In genomic region chr12:10874589-10875554, GRCm38 (mm10) we compare ENCODE assay signal across 15 mouse cellular contexts.
DNase-seq lines count a peak whose midpoint lies in the region; ATAC-seq and TF ChIP-seq lines count a peak whose summit lies in the region.
"Had no signal": no experiment of that assay in that cellular context is flagged by ENCODE, and none has a peak within 500 bp of the region (broad histone marks: within the 10 kb centered on the region; RNA-seq: fewer than 3 reads in every experiment).

No protein-coding gene starts in this region.

- intact Hi-C loops in heart, adult 2 months (cut with DNase I): no loop called here

- 0 out of 2 replicates have a peak, but pooled peaks cover 2% of the 10 kb centered on the region for H3K4me1 ChIP-seq in midbrain, embryonic 11.5 days (ENCODE audit: control insufficient read depth, insufficient read depth, low read length)
- H3K4me1 ChIP-seq in midbrain, embryonic 10.5 days: peaks cover 6% of the 10 kb centered on the region; the same call in 1 of the 2 replicates
- H3K4me1 ChIP-seq in forebrain, embryonic 10.5 days: peaks cover 22% of the 10 kb centered on the region
- peaks cover 10% of the 10 kb centered on the region; the same call in 1 of the 2 replicates for H3K4me1 ChIP-seq in hindbrain, embryonic 13.5 days (replicated peaks)
- peaks cover 9% of the 10 kb centered on the region; the same call in 1 of the 2 replicates for H3K4me1 ChIP-seq in midbrain, embryonic 16.5 days (ENCODE audit: control insufficient read depth, insufficient read depth, low read length)
- H3K4me1 ChIP-seq in heart, adult 2 months (ENCODE audit: control insufficient read depth, insufficient read depth, low read length): no peaks in the 10 kb centered on the region
- H3K4me1 ChIP-seq: embryonic facial prominence, embryonic 15.5 days; heart, embryonic 13.5 days; lung, embryonic 15.5 days had no signal

- no peak overlapping the region for H3K4me2 ChIP-seq in midbrain, embryonic 11.5 days
- no peak overlapping the region for H3K4me2 ChIP-seq in hindbrain, embryonic 13.5 days
- H3K4me2 ChIP-seq in midbrain, embryonic 16.5 days (ENCODE audit: low read length): no peak overlapping the region
- H3K4me2 ChIP-seq: embryonic facial prominence, embryonic 15.5 days; heart, embryonic 13.5 days; lung, embryonic 15.5 days had no signal

- TF ChIP-seq EP300 in heart, adult 2 months (IDR thresholded peaks at IDR 0.05; ENCODE audit: insufficient read depth, low read depth, low read length): no peak

- H3K4me3 ChIP-seq in midbrain, embryonic 11.5 days (ENCODE audit: low read depth, low read length): no peak overlapping the region
- H3K4me3 ChIP-seq in midbrain, embryonic 10.5 days: no peak overlapping the region
- no peak overlapping the region for H3K4me3 ChIP-seq in forebrain, embryonic 10.5 days
- H3K4me3 ChIP-seq in hindbrain, embryonic 13.5 days: no peak overlapping the region
- no peak overlapping the region for H3K4me3 ChIP-seq in midbrain, embryonic 16.5 days (ENCODE audit: low read depth, low read length)
- no peak overlapping the region for H3K4me3 ChIP-seq in heart, adult 2 months
- H3K4me3 ChIP-seq: embryonic facial prominence, embryonic 15.5 days; heart, embryonic 13.5 days; lung, embryonic 15.5 days had no signal

- H3K27ac ChIP-seq in midbrain, embryonic 11.5 days (ENCODE audit: low read depth, low read length): no peak overlapping the region
- no peak overlapping the region for H3K27ac ChIP-seq in midbrain, embryonic 10.5 days (replicated peaks)
- H3K27ac ChIP-seq in forebrain, embryonic 10.5 days: peak overlapping the region; percentile 21; the same call in 1 of the 2 replicates
- H3K27ac ChIP-seq in hindbrain, embryonic 13.5 days: no peak overlapping the region
- H3K27ac ChIP-seq in midbrain, embryonic 16.5 days (ENCODE audit: low read length): peak overlapping the region; percentile 37; the same call in 1 of the 2 replicates
- H3K27ac ChIP-seq in heart, adult 2 months: no peak overlapping the region
- H3K27ac ChIP-seq: embryonic facial prominence, embryonic 15.5 days; heart, embryonic 13.5 days; lung, embryonic 15.5 days had no signal

- no peak for TF ChIP-seq CTCF in heart, adult 2 months (IDR thresholded peaks at IDR 0.05)

- 41% methylated on average over 9 of the region's 9 CpGs for WGBS in midbrain, embryonic 11.5 days
- WGBS in midbrain, embryonic 10.5 days: 50% methylated on average over 9 of the region's 9 CpGs
- WGBS in forebrain, embryonic 10.5 days: 39% methylated on average over 9 of the region's 9 CpGs
- WGBS in hindbrain, embryonic 13.5 days: 25% methylated on average over 9 of the region's 9 CpGs
- 18% methylated on average over 9 of the region's 9 CpGs for WGBS in midbrain, embryonic 16.5 days
- 66% methylated on average over 9 of the region's 9 CpGs for WGBS in heart, adult 2 months

- no peaks in the 10 kb centered on the region for H3K79me2 ChIP-seq in heart, adult 2 months (replicated peaks; ENCODE audit: control insufficient read depth, insufficient read depth, low read length)

- H3K27me3 ChIP-seq in midbrain, embryonic 11.5 days (ENCODE audit: control insufficient read depth, insufficient read depth, low read length): no peaks in the 10 kb centered on the region
- H3K27me3 ChIP-seq in midbrain, embryonic 10.5 days (ENCODE audit: low read depth, poor library complexity, severe bottlenecking): no peaks in the 10 kb centered on the region
- 0 out of 2 replicates have a peak, but pooled peaks cover 10% of the 10 kb centered on the region for H3K27me3 ChIP-seq in forebrain, embryonic 10.5 days (ENCODE audit: poor library complexity, severe bottlenecking)
- peaks cover 32% of the 10 kb centered on the region for H3K27me3 ChIP-seq in hindbrain, embryonic 13.5 days
- H3K27me3 ChIP-seq in midbrain, embryonic 16.5 days (ENCODE audit: control insufficient read depth, insufficient read depth, low read depth, low read length): no peaks in the 10 kb centered on the region
- H3K27me3 ChIP-seq in heart, adult 2 months (ENCODE audit: control insufficient read depth, insufficient read depth, low read length): no peaks in the 10 kb centered on the region
- H3K27me3 ChIP-seq: embryonic facial prominence, embryonic 15.5 days; heart, embryonic 13.5 days; lung, embryonic 15.5 days had no signal

- peak; percentile 64; the same call in 1 of the 2 replicates for ATAC-seq in midbrain, embryonic 11.5 days (ENCODE audit: low FRiP score)
- peak; percentile 68; the same call in 1 of the 2 replicates for ATAC-seq in hindbrain, embryonic 13.5 days (ENCODE audit: low FRiP score)
- peak; percentile 90 for ATAC-seq in midbrain, embryonic 16.5 days

- H3K36me3 ChIP-seq in midbrain, embryonic 11.5 days (ENCODE audit: control insufficient read depth, insufficient read depth, low read length): no peaks in the 10 kb centered on the region
- no peaks in the 10 kb centered on the region for H3K36me3 ChIP-seq in midbrain, embryonic 10.5 days
- no peaks in the 10 kb centered on the region for H3K36me3 ChIP-seq in forebrain, embryonic 10.5 days (replicated peaks)
- H3K36me3 ChIP-seq in hindbrain, embryonic 13.5 days: no peaks in the 10 kb centered on the region
- no peaks in the 10 kb centered on the region for H3K36me3 ChIP-seq in midbrain, embryonic 16.5 days (ENCODE audit: control insufficient read depth, insufficient read depth, low read length)
- H3K36me3 ChIP-seq in heart, adult 2 months (ENCODE audit: control insufficient read depth, insufficient read depth, low read length): no peaks in the 10 kb centered on the region
- H3K36me3 ChIP-seq: embryonic facial prominence, embryonic 15.5 days; heart, embryonic 13.5 days; lung, embryonic 15.5 days had no signal

- no peak overlapping the region for H3K9ac ChIP-seq in midbrain, embryonic 11.5 days (ENCODE audit: low read length)
- H3K9ac ChIP-seq in hindbrain, embryonic 13.5 days: no peak overlapping the region
- 0 out of 2 replicates have a peak overlapping the region, but pooled peaks have one; percentile 4 for H3K9ac ChIP-seq in midbrain, embryonic 16.5 days (ENCODE audit: low read depth, low read length)
- no peak overlapping the region for H3K9ac ChIP-seq in heart, adult 2 months (ENCODE audit: low read depth, low read length)
- H3K9ac ChIP-seq: embryonic facial prominence, embryonic 15.5 days; heart, embryonic 13.5 days; lung, embryonic 15.5 days had no signal

- no peak for DNase-seq in midbrain, embryonic 11.5 days (ENCODE audit: low spot score, missing footprints)
- DNase-seq in midbrain, embryonic 10.5 days (ENCODE audit: low spot score): no peak
- DNase-seq in forebrain, embryonic 10.5 days (ENCODE audit: extremely low spot score, low spot score): peak; percentile 16
- DNase-seq in ovary, adult 18-20 months (ENCODE audit: low spot score): no peak
- no peak for DNase-seq in heart, adult 2 months
- DNase-seq: adrenal gland, postnatal 10 days; cerebellum, postnatal 10 days; heart, postnatal 4 days; kidney, adult 18-20 months; kidney, postnatal 25 days had no signal

- no peak for TF ChIP-seq POLR2A in heart, adult 2 months (IDR thresholded peaks at IDR 0.05; ENCODE audit: insufficient read depth, low read depth, low read length)

- no peaks in the 10 kb centered on the region for H3K9me3 ChIP-seq in midbrain, embryonic 11.5 days (ENCODE audit: control insufficient read depth, low read length)
- H3K9me3 ChIP-seq in midbrain, embryonic 10.5 days (replicated peaks): no peaks in the 10 kb centered on the region
- H3K9me3 ChIP-seq in forebrain, embryonic 10.5 days: no peaks in the 10 kb centered on the region
- H3K9me3 ChIP-seq in hindbrain, embryonic 13.5 days: no peaks in the 10 kb centered on the region
- no peaks in the 10 kb centered on the region for H3K9me3 ChIP-seq in midbrain, embryonic 16.5 days (replicated peaks; ENCODE audit: control insufficient read depth, low read length, poor library complexity, severe bottlenecking)
- H3K9me3 ChIP-seq: embryonic facial prominence, embryonic 15.5 days; heart, embryonic 13.5 days; lung, embryonic 15.5 days had no signal

Comparison
In these comparisons a context has a peak if more than half of its experiments do, and no peak if none do; other contexts are left out.
1. H3K27ac ChIP-seq: peak in forebrain, embryonic 10.5 days (single experiment) and midbrain, embryonic 16.5 days (single experiment); none in midbrain, embryonic 11.5 days (single experiment), midbrain, embryonic 10.5 days (single experiment), hindbrain, embryonic 13.5 days (single experiment) and heart, adult 2 months (single experiment).
2. Peak in every context shown above with its lines, with median percentiles within 50 percentile points of each other: ATAC-seq.